ENCODE assay signal across 8 mouse cellular contexts in the genomic region with DNA sequence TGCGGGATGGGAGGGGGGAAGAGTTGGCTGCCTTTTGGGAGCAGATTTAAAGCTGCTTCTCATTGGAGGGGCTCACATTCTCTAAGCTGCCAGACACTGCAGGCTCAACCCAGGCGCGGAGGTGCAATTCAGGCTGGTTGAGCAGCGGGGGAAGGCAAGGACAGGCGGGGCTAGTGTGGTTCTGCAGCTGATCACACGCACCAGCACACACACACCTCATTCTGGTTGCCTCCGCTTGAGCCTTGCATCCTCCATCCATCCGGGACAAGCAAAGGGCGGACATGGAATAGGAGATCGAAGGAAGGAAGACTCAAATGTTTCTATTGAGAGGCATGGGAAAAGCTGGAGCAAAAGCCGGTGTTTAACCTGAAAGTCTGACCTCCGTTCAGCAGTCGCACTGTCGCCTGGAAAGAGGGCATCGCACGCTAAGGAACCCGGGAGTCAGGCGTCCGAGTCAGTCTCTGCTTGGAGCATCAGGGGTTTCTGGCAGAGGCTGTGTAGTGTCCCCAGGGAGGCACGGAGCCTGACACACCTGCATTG. TPM values are rescaled to one million over a fixed set of nuclear protein-coding genes. Genes with fewer than 3 reads are reported as not detected.
DNase-seq lines count a peak whose midpoint lies in the region; ATAC-seq and TF ChIP-seq lines count a peak whose summit lies in the region.

A gene (plus strand): TSS at position 250 of the 540 bp plus-strand sequence.

- no peak for TF ChIP-seq POLR2A in kidney, adult 2 months (IDR thresholded peaks at IDR 0.05; ENCODE audit: low read depth, low read length)

- H3K36me3 ChIP-seq in kidney, embryonic 15.5 days: no peaks in the 10 kb centered on the region
- no peaks in the 10 kb centered on the region for H3K36me3 ChIP-seq in kidney, adult 2 months (ENCODE audit: control insufficient read depth, insufficient read depth, low read length)
- no peaks in the 10 kb centered on the region for H3K36me3 ChIP-seq in heart, embryonic 11.5 days (ENCODE audit: control insufficient read depth, insufficient read depth, low read length)
- H3K36me3 ChIP-seq in midbrain, embryonic 11.5 days (ENCODE audit: control insufficient read depth, insufficient read depth, low read length): no peaks in the 10 kb centered on the region

- H3K9ac ChIP-seq in kidney, embryonic 15.5 days: no peak within 1 kb of the TSS
- peak within 1 kb of the TSS; percentile 64 for H3K9ac ChIP-seq in heart, embryonic 11.5 days (ENCODE audit: low read depth, low read length)
- H3K9ac ChIP-seq in midbrain, embryonic 11.5 days (ENCODE audit: low read length): peak within 1 kb of the TSS; percentile 40; the same call in 1 of the 2 replicates

- peak within 1 kb of the TSS; percentile 39 for H3K4me3 ChIP-seq in kidney, embryonic 15.5 days (replicated peaks)
- no peak within 1 kb of the TSS for H3K4me3 ChIP-seq in kidney, adult 2 months (ENCODE audit: insufficient read depth, low read depth, low read length)
- peak within 1 kb of the TSS; percentile 53 for H3K4me3 ChIP-seq in heart, embryonic 11.5 days (ENCODE audit: low read depth, low read length)
- H3K4me3 ChIP-seq in midbrain, embryonic 11.5 days (ENCODE audit: low read depth, low read length): peak within 1 kb of the TSS; percentile 39

- DNase-seq in kidney, adult 2 months: no peak
- peak; percentile 55 for DNase-seq in embryo, embryonic 11 days
- peak; percentile 55 for DNase-seq in layer of hippocampus, adult 9-10 months (ENCODE audit: low spot score)
- peak; percentile 95 for DNase-seq in midbrain, embryonic 11.5 days (ENCODE audit: low spot score, missing footprints)
- no peak for DNase-seq in thymus, postnatal 25 days

- no peak for TF ChIP-seq CTCF in kidney, adult 2 months (conservative IDR thresholded peaks at IDR 0.05; ENCODE audit: insufficient read depth, insufficient read length, low read depth, low read length)

- H3K4me1 ChIP-seq in kidney, embryonic 15.5 days: peaks cover 25% of the 10 kb centered on the region
- H3K4me1 ChIP-seq in kidney, adult 2 months (ENCODE audit: control insufficient read depth, insufficient read depth, low read length): no peaks in the 10 kb centered on the region
- H3K4me1 ChIP-seq in heart, embryonic 11.5 days (ENCODE audit: control insufficient read depth, insufficient read depth, low read length): peaks cover 4% of the 10 kb centered on the region
- peaks cover 7% of the 10 kb centered on the region for H3K4me1 ChIP-seq in midbrain, embryonic 11.5 days (ENCODE audit: control insufficient read depth, insufficient read depth, low read length)

- no peaks in the 10 kb centered on the region for H3K9me3 ChIP-seq in kidney, embryonic 15.5 days (replicated peaks)
- H3K9me3 ChIP-seq in heart, embryonic 11.5 days (replicated peaks; ENCODE audit: control insufficient read depth, low read length): no peaks in the 10 kb centered on the region
- no peaks in the 10 kb centered on the region for H3K9me3 ChIP-seq in midbrain, embryonic 11.5 days (ENCODE audit: control insufficient read depth, low read length)

- peaks cover 47% of the 10 kb centered on the region for H3K27me3 ChIP-seq in kidney, embryonic 15.5 days
- H3K27me3 ChIP-seq in kidney, adult 2 months (replicated peaks; ENCODE audit: control insufficient read depth, insufficient read depth, low read length): 0 out of 2 replicates have a peak, but pooled peaks cover 2% of the 10 kb centered on the region
- H3K27me3 ChIP-seq in heart, embryonic 11.5 days (ENCODE audit: control insufficient read depth, insufficient read depth, low read length): no peaks in the 10 kb centered on the region; the same call in 1 of the 2 replicates
- peaks cover 13% of the 10 kb centered on the region for H3K27me3 ChIP-seq in midbrain, embryonic 11.5 days (ENCODE audit: control insufficient read depth, insufficient read depth, low read length)

- 1% methylated on average over 20 of the region's 20 CpGs for WGBS in kidney, embryonic 15.5 days
- WGBS in kidney, adult 2 months: 1% methylated on average over 20 of the region's 20 CpGs
- WGBS in heart, embryonic 11.5 days (ENCODE audit: insufficient replicate concordance): under 1% methylated on average over 20 of the region's 20 CpGs
- WGBS in midbrain, embryonic 11.5 days: under 1% methylated on average over 20 of the region's 20 CpGs

- H3K27ac ChIP-seq in kidney, embryonic 15.5 days: no peak within 1 kb of the TSS
- H3K27ac ChIP-seq in kidney, adult 2 months (ENCODE audit: insufficient read depth, low read depth, low read length): no peak within 1 kb of the TSS
- 0 out of 2 replicates have a peak within 1 kb of the TSS, but pooled peaks have one; percentile 15 for H3K27ac ChIP-seq in heart, embryonic 11.5 days (ENCODE audit: low read depth, low read length)
- H3K27ac ChIP-seq in midbrain, embryonic 11.5 days (ENCODE audit: low read depth, low read length): no peak within 1 kb of the TSS

- peak; percentile 81 for ATAC-seq in kidney, embryonic 15.5 days (replicated peaks; ENCODE audit: low FRiP score)
- peak; percentile 58; the same call in 1 of the 2 replicates for ATAC-seq in heart, embryonic 11.5 days (replicated peaks; ENCODE audit: insufficient number of reproducible peaks, low FRiP score, low TSS enrichment)
- ATAC-seq in midbrain, embryonic 11.5 days (ENCODE audit: low FRiP score): peak; percentile 78
- no peak for ATAC-seq in activated CD4-positive, CD25-positive, alpha-beta regulatory T cell, adult 4 months

- H3K4me2 ChIP-seq in kidney, embryonic 15.5 days: peak within 1 kb of the TSS; percentile 76
- H3K4me2 ChIP-seq in heart, embryonic 11.5 days: peak within 1 kb of the TSS; percentile 81
- peak within 1 kb of the TSS; percentile 93 for H3K4me2 ChIP-seq in midbrain, embryonic 11.5 days

RNA-seq across cellular contexts. Expression of the gene that starts here (rescaled TPM):
- polyA plus RNA-seq in kidney, embryonic 15.5 days (2015; fragmentation: Nextera tagmentation; extraction: Ambion mirVana): 0.06 and 0.08 TPM in 2 replicates
- 0.31 and 0.33 TPM in 2 replicates for polyA plus RNA-seq in kidney, adult 2 months (2012; rRNA removed)
- polyA plus RNA-seq in heart, embryonic 11.5 days (2014; fragmentation: Nextera tagmentation; extraction: Ambion mirVana): 6.4 and 8.7 TPM in 2 replicates
- 1.1 and 1.4 TPM in 2 replicates for polyA plus RNA-seq in midbrain, embryonic 11.5 days (2014; fragmentation: Nextera tagmentation; extraction: Ambion mirVana)
- polyA plus RNA-seq in activated CD4-positive, CD25-positive, alpha-beta regulatory T cell, adult 4 months (2017; shearing (Covaris generic)): not detected

Comparison
In these comparisons a context has a peak if more than half of its experiments do, and no peak if none do; other contexts are left out.
1. Peak in ATAC-seq, H3K4me3 ChIP-seq and H3K4me2 ChIP-seq in kidney, embryonic 15.5 days; RNA of the gene not detected or under 1 TPM.
2. DNase-seq: peak in embryo, embryonic 11 days (single experiment), layer of hippocampus, adult 9-10 months (single experiment) and midbrain, embryonic 11.5 days (single experiment); none in kidney, adult 2 months (single experiment) and thymus, postnatal 25 days (single experiment).
3. Peak in every context shown above with its lines, with median percentiles within 50 percentile points of each other: H3K4me2 ChIP-seq.